In genomic region chr4:32530921-32531846, GRCm38 (mm10) we compare ENCODE assay signal across 8 mouse cellular contexts.
DNase-seq lines count a peak whose midpoint lies in the region; ATAC-seq lines count a peak whose summit lies in the region.

No protein-coding gene starts in this region.

- H3K9me3 ChIP-seq in embryonic facial prominence, embryonic 10.5 days: no peaks in the 10 kb centered on the region
- no peaks in the 10 kb centered on the region for H3K9me3 ChIP-seq in heart, embryonic 10.5 days
- H3K9me3 ChIP-seq in limb, embryonic 15.5 days: no peaks in the 10 kb centered on the region
- H3K9me3 ChIP-seq in neural tube, embryonic 15.5 days (replicated peaks): no peaks in the 10 kb centered on the region

- DNase-seq in cerebellum, adult 11 months: peak; percentile 31
- DNase-seq in cerebellum, adult 11-12 months: no peak
- peak; percentile 53 for DNase-seq in embryonic facial prominence, embryonic 10.5 days (ENCODE audit: low spot score)
- no peak for DNase-seq in heart, embryonic 10.5 days (ENCODE audit: low spot score)
- DNase-seq in kidney, adult 9 months: peak; percentile 63
- no peak for DNase-seq in frontal cortex, postnatal 14 days (ENCODE audit: low spot score in 2 of 2)

- 37% methylated on average over 28 of the region's 28 CpGs for WGBS in embryonic facial prominence, embryonic 10.5 days
- 51% methylated on average over 28 of the region's 28 CpGs for WGBS in heart, embryonic 10.5 days
- 10% methylated on average over 28 of the region's 28 CpGs for WGBS in limb, embryonic 15.5 days
- 5% methylated on average over 28 of the region's 28 CpGs for WGBS in neural tube, embryonic 15.5 days

- peak; percentile 53; the same call in 1 of the 2 replicates for ATAC-seq in limb, embryonic 15.5 days (ENCODE audit: insufficient number of reproducible peaks, low FRiP score, low TSS enrichment, low read depth)
- ATAC-seq in neural tube, embryonic 15.5 days (ENCODE audit: low FRiP score): peak; percentile 92

- peak overlapping the region; percentile 53 for H3K4me2 ChIP-seq in limb, embryonic 15.5 days
- H3K4me2 ChIP-seq in neural tube, embryonic 15.5 days: peak overlapping the region; percentile 58

- H3K27ac ChIP-seq in embryonic facial prominence, embryonic 10.5 days (replicated peaks): peak overlapping the region; percentile 63
- H3K27ac ChIP-seq in heart, embryonic 10.5 days: peak overlapping the region; percentile 17; the same call in 1 of the 2 replicates
- peak overlapping the region; percentile 61 for H3K27ac ChIP-seq in limb, embryonic 15.5 days
- peak overlapping the region; percentile 90 for H3K27ac ChIP-seq in neural tube, embryonic 15.5 days (replicated peaks)

- H3K4me3 ChIP-seq in embryonic facial prominence, embryonic 10.5 days: peak overlapping the region; percentile 42; the same call in 1 of the 2 replicates
- H3K4me3 ChIP-seq in heart, embryonic 10.5 days: peak overlapping the region; percentile 12; the same call in 1 of the 2 replicates
- H3K4me3 ChIP-seq in limb, embryonic 15.5 days: peak overlapping the region; percentile 25
- peak overlapping the region; percentile 19 for H3K4me3 ChIP-seq in neural tube, embryonic 15.5 days (replicated peaks)

- H3K9ac ChIP-seq in limb, embryonic 15.5 days: 0 out of 2 replicates have a peak overlapping the region, but pooled peaks have one; percentile 4
- H3K9ac ChIP-seq in neural tube, embryonic 15.5 days (replicated peaks): peak overlapping the region; percentile 50

- H3K36me3 ChIP-seq in embryonic facial prominence, embryonic 10.5 days (replicated peaks): no peaks in the 10 kb centered on the region
- H3K36me3 ChIP-seq in heart, embryonic 10.5 days: no peaks in the 10 kb centered on the region
- H3K36me3 ChIP-seq in limb, embryonic 15.5 days: no peaks in the 10 kb centered on the region
- no peaks in the 10 kb centered on the region for H3K36me3 ChIP-seq in neural tube, embryonic 15.5 days

- H3K4me1 ChIP-seq in embryonic facial prominence, embryonic 10.5 days: peaks cover 56% of the 10 kb centered on the region
- H3K4me1 ChIP-seq in heart, embryonic 10.5 days: peaks cover 50% of the 10 kb centered on the region
- peaks cover 25% of the 10 kb centered on the region for H3K4me1 ChIP-seq in limb, embryonic 15.5 days
- H3K4me1 ChIP-seq in neural tube, embryonic 15.5 days: peaks cover 64% of the 10 kb centered on the region

- no peaks in the 10 kb centered on the region for H3K27me3 ChIP-seq in embryonic facial prominence, embryonic 10.5 days (replicated peaks; ENCODE audit: low read depth, poor library complexity, severe bottlenecking)
- H3K27me3 ChIP-seq in heart, embryonic 10.5 days (ENCODE audit: insufficient read depth, poor library complexity, severe bottlenecking): no peaks in the 10 kb centered on the region
- H3K27me3 ChIP-seq in limb, embryonic 15.5 days: no peaks in the 10 kb centered on the region
- H3K27me3 ChIP-seq in neural tube, embryonic 15.5 days (replicated peaks): no peaks in the 10 kb centered on the region

Comparison
In these comparisons a context has a peak if more than half of its experiments do, and no peak if none do; other contexts are left out.
1. DNase-seq: peak in cerebellum, adult 11 months (single experiment), embryonic facial prominence, embryonic 10.5 days (single experiment) and kidney, adult 9 months (single experiment); none in cerebellum, adult 11-12 months (single experiment), heart, embryonic 10.5 days (single experiment) and frontal cortex, postnatal 14 days (0 of 2).
2. H3K27ac ChIP-seq: peak in every context shown above with its lines; median percentile 90 in neural tube, embryonic 15.5 days; 63 in embryonic facial prominence, embryonic 10.5 days; 61 in limb, embryonic 15.5 days; 17 in heart, embryonic 10.5 days.
3. Peak in every context shown above with its lines, with median percentiles within 50 percentile points of each other: H3K4me3 ChIP-seq.